ENCODE assay signal across 15 mouse cellular contexts in genomic region chr11:5271274-5272065, GRCm38 (mm10). TPM values are rescaled to one million over a fixed set of nuclear protein-coding genes. Genes with fewer than 3 reads are reported as not detected.
A peak's percentile ranks its signal among the peaks of the same experiment; 100 is the strongest.
DNase-seq lines count a peak whose midpoint lies in the region; ATAC-seq and TF ChIP-seq lines count a peak whose summit lies in the region.
"Had no signal": no experiment of that assay in that cellular context is flagged by ENCODE, and none has a peak within 500 bp of the region (broad histone marks: within the 10 kb centered on the region; RNA-seq: fewer than 3 reads in every experiment).

No protein-coding gene starts in this region.

- intact Hi-C loops in gastrocnemius, adult 2 months (cut with DNase I) = loop anchor here (10.0 kb wide), 1 partner anchor 157 kb away; no protein-coding TSS in a partner anchor

- TF ChIP-seq EP300 in lung, postnatal 0 days (IDR thresholded peaks at IDR 0.05) = no peak

- no peak for TF ChIP-seq CTCF in gastrocnemius, adult 2 months (IDR thresholded peaks at IDR 0.05)
- no peak for TF ChIP-seq CTCF in lung, postnatal 0 days (IDR thresholded peaks at IDR 0.05)

- H3K27me3 ChIP-seq in lung, postnatal 0 days (replicated peaks; ENCODE audit: insufficient read depth, low read length) = no peaks in the 10 kb centered on the region
- H3K27me3 ChIP-seq in forebrain, embryonic 15.5 days = no peaks in the 10 kb centered on the region
- no peaks in the 10 kb centered on the region for H3K27me3 ChIP-seq in neural tube, embryonic 14.5 days (ENCODE audit: control insufficient read depth, insufficient read depth, low read length)

- H3K4me1 ChIP-seq in lung, postnatal 0 days (ENCODE audit: insufficient read depth, low read depth, low read length) = no peaks in the 10 kb centered on the region
- H3K4me1 ChIP-seq in forebrain, embryonic 15.5 days = peaks cover 12% of the 10 kb centered on the region
- peaks cover 11% of the 10 kb centered on the region; the same call in 1 of the 2 replicates for H3K4me1 ChIP-seq in neural tube, embryonic 14.5 days (ENCODE audit: control insufficient read depth, insufficient read depth, low read length)

- H3K4me3 ChIP-seq in gastrocnemius, adult 2 months = no peak overlapping the region
- no peak overlapping the region for H3K4me3 ChIP-seq in lung, postnatal 0 days (ENCODE audit: low read depth, low read length)
- H3K4me3 ChIP-seq in forebrain, embryonic 15.5 days = no peak overlapping the region
- H3K4me3 ChIP-seq in neural tube, embryonic 14.5 days (ENCODE audit: low read depth, low read length) = no peak overlapping the region

- 54% methylated on average over 9 of the region's 9 CpGs for WGBS in lung, postnatal 0 days
- 44% methylated on average over 9 of the region's 9 CpGs for WGBS in forebrain, embryonic 15.5 days
- WGBS in neural tube, embryonic 14.5 days = 26% methylated on average over 9 of the region's 9 CpGs

- no peak overlapping the region for H3K4me2 ChIP-seq in lung, postnatal 0 days (replicated peaks; ENCODE audit: low read depth, low read length)
- H3K4me2 ChIP-seq in forebrain, embryonic 15.5 days (replicated peaks) = no peak overlapping the region
- H3K4me2 ChIP-seq in neural tube, embryonic 14.5 days (ENCODE audit: low read depth, low read length) = no peak overlapping the region
- H3K4me2 ChIP-seq: liver, embryonic 11.5 days had no signal

- H3K36me3 ChIP-seq in lung, postnatal 0 days (ENCODE audit: insufficient read depth, low read length) = no peaks in the 10 kb centered on the region
- H3K36me3 ChIP-seq in forebrain, embryonic 15.5 days = no peaks in the 10 kb centered on the region
- no peaks in the 10 kb centered on the region for H3K36me3 ChIP-seq in neural tube, embryonic 14.5 days (ENCODE audit: control insufficient read depth, insufficient read depth, low read length)

- no peak for ATAC-seq in lung, postnatal 0 days
- ATAC-seq in forebrain, embryonic 15.5 days (replicated peaks) = no peak; the same call in 1 of the 2 replicates
- ATAC-seq in neural tube, embryonic 14.5 days (ENCODE audit: low read depth) = peak; percentile 54

- no peak overlapping the region for H3K9ac ChIP-seq in lung, postnatal 0 days (replicated peaks; ENCODE audit: low read depth)
- no peak overlapping the region for H3K9ac ChIP-seq in forebrain, embryonic 15.5 days (replicated peaks)
- 0 out of 2 replicates have a peak overlapping the region, but pooled peaks have one; percentile 7 for H3K9ac ChIP-seq in neural tube, embryonic 14.5 days (replicated peaks; ENCODE audit: low read depth, low read length)

- H3K27ac ChIP-seq in gastrocnemius, adult 2 months = peak overlapping the region; percentile 54
- no peak overlapping the region for H3K27ac ChIP-seq in lung, postnatal 0 days (ENCODE audit: low read length)
- H3K27ac ChIP-seq in forebrain, embryonic 15.5 days (replicated peaks) = peak overlapping the region; percentile 67
- peak overlapping the region; percentile 74 for H3K27ac ChIP-seq in neural tube, embryonic 14.5 days (ENCODE audit: low read depth, low read length)
- H3K27ac ChIP-seq: macrophage had no signal

- no peaks in the 10 kb centered on the region for H3K9me3 ChIP-seq in lung, postnatal 0 days (ENCODE audit: low read length)
- H3K9me3 ChIP-seq in forebrain, embryonic 15.5 days = no peaks in the 10 kb centered on the region
- H3K9me3 ChIP-seq in neural tube, embryonic 14.5 days (ENCODE audit: control insufficient read depth, low read length) = no peaks in the 10 kb centered on the region

- DNase-seq in gastrocnemius, adult 2 months = no peak
- DNase-seq in gastrocnemius, adult 8-10 months (ENCODE audit: low spot score in 2 of 2) = no peak
- peak; percentile 36 for DNase-seq in lung, postnatal 0 days (ENCODE audit: low spot score)
- no peak for DNase-seq in lung, postnatal 10 days
- no peak for DNase-seq in retina, embryonic 14.5 days (ENCODE audit: low spot score)
- DNase-seq in ovary, postnatal 14 days (ENCODE audit: low spot score) = no peak
- DNase-seq: adrenal gland, postnatal 25 days; B cell, adult 2 months; cerebellum, adult 8-10 months; gastrocnemius, postnatal 36 days; thymus, postnatal 25 days had no signal

RNA-seq across cellular contexts. Expression of gene Kremen1, which starts 10.1 kb away (rescaled TPM):
- 10 to 100 TPM; 39.4 to 58.7 TPM for total RNA-seq in gastrocnemius, adult 2 months (2021)
- 10 to 100 TPM; 41.4 to 55.8 (median 48.8) TPM for total RNA-seq in gastrocnemius, adult 8-10 months (2022)
- 13.3 and 14.7 TPM in 2 replicates for polyA plus RNA-seq in lung, postnatal 0 days (2015; fragmentation: Nextera tagmentation; extraction: Ambion mirVana)
- polyA plus RNA-seq in forebrain, embryonic 15.5 days (2015; fragmentation: Nextera tagmentation; extraction: Ambion mirVana) = 5.4 and 6.5 TPM in 2 replicates
- 3.7 and 6.5 TPM in 2 replicates for polyA plus RNA-seq in neural tube, embryonic 14.5 days (2014; fragmentation: Nextera tagmentation; extraction: Ambion mirVana)
